Mouse (Mus musculus) NIH3T3 (cell line): ENCODE results near the gene Lrrc63.

Source experiments
- DNase-seq: peaks from one replicate; pipeline ENCODE4 v3.0.0-alpha.2; 2012; ENCODE audit warnings: low read depth

Lrrc63 gene

GRCm38 (mm10) chr14:75138503-75138902 lies 7.8 kb upstream of the Lrrc63 start:
- no peak for DNase-seq

GRCm38 (mm10) chr14:75136119-75136966 lies 5.7 kb upstream of the Lrrc63 start:
- DNase-seq: no peak

DNA sequence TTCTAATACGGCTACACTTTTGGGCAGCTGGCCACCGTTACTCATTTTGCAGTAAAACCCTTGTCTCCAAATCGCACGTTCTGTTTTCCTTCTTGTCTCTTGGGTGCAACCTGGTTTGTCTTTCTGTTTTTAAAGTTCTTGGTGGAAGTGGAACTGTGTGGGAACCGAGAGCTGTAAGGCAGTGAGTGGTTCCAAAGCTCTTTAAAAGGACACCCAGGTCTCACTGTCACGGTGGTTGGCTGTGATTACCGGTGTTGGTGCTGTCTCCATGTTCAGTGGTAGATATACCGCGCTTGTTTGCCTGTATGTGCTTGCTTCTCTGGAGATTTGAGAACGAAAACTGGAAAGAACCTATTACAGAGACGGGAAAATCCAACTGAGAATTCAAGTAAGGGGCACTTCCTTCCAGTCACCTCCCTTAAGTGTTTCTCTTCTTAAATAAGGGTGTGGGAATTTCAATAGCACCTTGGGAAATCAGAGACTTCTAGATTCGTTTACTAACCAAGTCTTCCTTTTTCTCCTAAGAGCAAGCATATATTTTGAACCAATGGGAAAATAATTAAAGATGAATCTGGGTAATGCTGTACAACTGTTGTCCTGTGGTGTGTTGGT lies 749 bp upstream of the Lrrc63 start:
- no peak for DNase-seq

DNA sequence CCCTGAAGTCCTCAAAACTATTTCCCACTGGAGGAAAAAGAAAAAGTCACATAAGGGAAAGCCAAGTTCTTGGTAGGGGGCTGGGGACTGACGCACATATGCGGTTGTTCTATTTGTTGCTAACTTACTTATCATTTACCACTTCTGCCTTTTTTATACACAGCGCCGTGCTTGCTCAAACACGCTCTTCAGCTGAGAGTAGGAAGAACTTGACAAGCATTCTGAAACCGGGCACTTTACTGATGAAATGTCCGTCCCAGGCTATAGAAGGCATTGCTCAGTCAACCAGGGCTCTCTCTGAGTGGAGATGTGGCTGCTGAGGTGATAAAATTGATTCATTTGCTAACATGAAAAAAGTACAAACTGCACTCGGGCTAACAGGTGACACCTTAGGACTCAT lies 9.0 kb downstream of the Lrrc63 start:
- no peak for DNase-seq

DNA sequence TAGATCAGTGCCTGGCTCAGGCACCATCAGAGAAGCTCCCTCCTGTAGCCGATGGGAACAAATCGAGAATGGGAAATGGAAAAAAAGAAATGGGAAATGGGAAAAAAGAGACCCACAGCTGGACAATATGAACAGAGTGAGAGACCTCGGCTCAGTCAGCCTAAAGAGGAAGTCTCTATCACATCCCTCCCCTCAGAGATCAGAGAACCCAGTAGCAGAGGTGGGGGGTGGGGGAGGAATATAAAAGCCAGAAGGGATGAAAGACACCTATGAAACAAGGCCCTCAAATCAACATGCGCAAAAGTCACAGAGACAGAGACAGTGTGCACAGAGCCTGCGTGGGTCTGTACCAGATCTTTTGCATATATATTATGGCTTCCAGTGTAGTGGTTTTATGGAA lies 27.7 kb downstream of the Lrrc63 start:
- DNase-seq: no peak

DNA sequence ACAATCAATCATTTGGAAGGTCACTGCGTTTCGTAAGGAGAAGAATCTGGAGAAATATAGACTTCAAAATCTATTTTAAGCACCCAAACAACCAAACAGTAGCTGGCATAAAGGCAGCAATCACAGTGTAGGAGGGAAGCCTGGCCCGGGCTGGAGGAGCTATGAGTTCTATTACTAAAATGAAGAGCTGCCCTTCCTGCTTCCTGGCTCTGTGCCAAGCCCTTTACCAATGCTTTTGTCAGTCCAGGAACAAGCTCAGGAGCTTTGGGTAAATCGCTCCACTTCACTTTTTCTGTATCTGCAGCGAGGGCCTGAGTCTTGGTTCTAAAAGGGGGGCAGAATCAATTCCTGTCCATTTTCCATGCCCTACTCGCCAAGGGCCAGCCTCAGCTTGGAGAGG lies 52.7 kb downstream of the Lrrc63 start:
- peak; percentile 10 for DNase-seq

- no peak for DNase-seq
Measured at GRCm38 (mm10) chr14:75075299-75076180, 55.1 kb downstream of the Lrrc63 start.

DNA sequence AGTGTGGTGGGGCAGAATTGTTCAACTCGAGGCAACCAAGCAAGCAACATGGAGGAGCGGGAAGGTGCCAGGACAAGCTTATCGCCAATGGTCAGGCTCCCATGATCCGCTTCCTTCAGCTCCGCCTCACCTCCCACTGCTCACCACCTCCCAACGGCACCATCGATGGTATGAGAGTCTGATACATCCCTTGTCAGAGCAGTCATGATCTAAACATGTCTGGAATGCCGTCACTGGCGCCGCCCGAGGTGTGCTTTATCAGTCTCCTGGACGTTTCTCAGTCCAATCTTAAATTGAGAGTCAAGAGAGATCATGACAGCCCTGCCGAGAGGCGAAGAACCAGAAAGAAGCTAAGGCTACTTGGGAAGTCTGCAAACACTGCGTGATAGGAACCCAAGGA lies 59.6 kb downstream of the Lrrc63 start:
- DNase-seq: no peak

- no peak for DNase-seq
Measured at GRCm38 (mm10) chr14:75069356-75069979, 61.2 kb downstream of the Lrrc63 start.

GRCm38 (mm10) chr14:75068430-75069112 lies 62.1 kb downstream of the Lrrc63 start:
- DNase-seq: no peak

- DNase-seq: no peak
Measured at GRCm38 (mm10) chr14:75065211-75065610, 65.5 kb downstream of the Lrrc63 start.

- DNase-seq: no peak
Measured at GRCm38 (mm10) chr14:75064520-75064919, 66.2 kb downstream of the Lrrc63 start.

DNA sequence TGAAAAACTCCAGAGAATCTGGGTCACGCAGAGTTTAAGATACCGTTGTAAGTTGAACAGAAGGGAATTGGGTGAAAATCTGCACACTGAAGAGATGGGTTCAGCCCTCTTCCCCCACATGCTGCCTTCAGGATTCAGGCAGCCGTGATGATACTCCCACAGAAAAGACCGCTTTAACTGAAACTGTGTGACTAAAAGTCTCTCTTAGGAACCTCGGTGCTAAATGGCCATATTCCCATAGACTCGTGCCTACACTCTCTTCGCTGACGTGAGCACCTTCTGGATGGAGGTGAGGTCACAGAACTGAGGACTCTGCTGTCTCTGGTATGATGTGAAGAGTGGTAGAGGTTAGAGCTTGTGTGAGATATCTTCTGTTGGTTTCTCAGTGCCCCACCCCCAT lies 66.7 kb downstream of the Lrrc63 start:
- DNase-seq: no peak

DNA sequence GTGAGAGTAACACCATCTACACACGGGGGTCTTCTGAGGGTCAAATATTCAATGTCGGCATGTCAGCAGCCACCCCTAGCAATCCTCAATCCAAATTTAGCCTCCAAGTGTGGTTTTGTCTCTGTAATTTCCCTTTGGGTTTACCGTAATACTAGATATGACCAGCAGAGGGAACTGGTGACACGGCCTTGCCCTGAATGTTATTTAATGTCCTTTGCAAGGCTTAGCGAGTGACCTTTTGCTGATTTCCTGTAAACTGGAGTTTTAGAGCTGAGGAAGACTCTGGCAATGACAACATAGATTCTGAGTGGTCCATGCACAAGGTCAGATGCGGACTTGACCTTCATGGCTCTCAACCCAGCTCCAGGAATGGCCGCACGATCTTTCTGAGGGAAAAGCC lies 70.1 kb downstream of the Lrrc63 start:
- DNase-seq: peak; percentile 64

DNA sequence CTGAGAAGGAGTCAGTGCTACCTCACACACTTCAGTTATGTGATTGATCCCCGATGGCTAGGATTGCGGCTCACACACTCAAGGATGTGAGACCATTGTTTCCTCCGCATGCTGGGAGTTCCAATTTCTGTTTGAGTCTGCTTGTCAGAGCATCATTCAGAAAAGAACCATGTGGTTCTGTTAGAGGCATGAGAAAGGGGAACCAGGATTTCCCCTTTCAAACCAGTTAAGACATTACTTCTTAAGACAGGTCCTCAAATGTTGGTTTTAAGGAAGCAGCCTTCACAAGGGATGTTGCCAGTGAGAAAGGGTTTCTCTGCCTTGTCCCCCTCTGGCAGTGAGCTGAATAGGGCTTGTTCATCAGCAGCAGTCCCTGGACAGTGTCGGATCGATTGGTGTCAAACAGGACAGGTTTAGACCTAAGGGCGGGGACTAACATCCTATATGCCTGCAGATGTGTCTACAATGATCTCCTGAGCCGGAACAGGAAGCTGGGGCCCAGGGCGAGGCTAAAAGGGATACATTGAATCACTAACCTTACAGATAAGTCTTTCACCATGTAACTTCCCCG lies 73.7 kb downstream of the Lrrc63 start:
- DNase-seq: no peak

- DNase-seq: no peak
Measured at GRCm38 (mm10) chr14:75054455-75055343, 76.0 kb downstream of the Lrrc63 start.

DNA sequence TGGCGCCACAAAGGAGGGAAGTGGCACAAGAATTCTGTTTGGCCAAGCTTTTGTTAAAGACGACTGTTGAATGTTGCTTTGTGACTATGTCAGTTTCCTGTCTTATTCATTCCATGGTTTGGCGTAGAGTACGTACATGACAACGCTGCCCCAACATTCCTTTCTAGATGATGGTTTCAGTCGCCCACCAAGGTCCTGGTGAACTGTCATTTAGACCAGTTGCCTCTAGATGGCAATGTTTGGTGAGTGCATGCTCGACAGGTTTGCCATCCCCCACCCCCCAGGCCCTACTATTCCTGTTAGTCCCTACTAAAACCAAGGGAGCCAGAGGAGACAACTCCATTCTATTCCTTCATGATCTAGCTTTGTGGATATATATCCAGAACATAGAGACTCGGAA lies 78.2 kb downstream of the Lrrc63 start:
- no peak for DNase-seq

GRCm38 (mm10) chr14:75045184-75045583 lies 85.5 kb downstream of the Lrrc63 start:
- peak; percentile 88 for DNase-seq

DNA sequence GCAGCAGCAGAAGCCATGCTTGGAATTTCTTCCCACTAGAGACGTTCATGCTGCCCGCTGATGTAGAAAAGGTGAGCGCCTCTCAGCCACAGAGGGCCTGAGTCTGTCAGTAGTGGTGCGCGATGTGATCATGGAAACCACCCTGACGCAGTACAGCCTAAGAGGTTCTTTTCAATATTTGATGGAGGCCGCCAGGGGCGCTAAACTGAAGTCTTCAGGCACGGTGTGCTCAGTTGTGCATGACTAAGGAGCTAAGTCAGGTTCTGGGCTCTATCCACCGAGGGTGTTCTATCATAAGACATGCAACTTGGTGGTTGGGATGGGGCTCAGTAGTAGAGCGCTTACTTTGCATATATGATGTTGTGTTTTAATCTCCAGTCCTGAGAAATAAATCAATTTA lies 95.2 kb downstream of the Lrrc63 start:
- DNase-seq: no peak
